Mouse (Mus musculus) 416B (cell line): ENCODE measurements at regions not wholly inside any gene's neighbourhood (a gene's known extent, or its start where the extent isn't known, plus 50 kb on each side); places are given as distances from the start of the nearest gene placed in this dataset.

Source experiments
- DNase-seq: peaks from one replicate; pipeline ENCODE4 v3.0.0; 2011; ENCODE audit warnings: low read depth

DNA sequence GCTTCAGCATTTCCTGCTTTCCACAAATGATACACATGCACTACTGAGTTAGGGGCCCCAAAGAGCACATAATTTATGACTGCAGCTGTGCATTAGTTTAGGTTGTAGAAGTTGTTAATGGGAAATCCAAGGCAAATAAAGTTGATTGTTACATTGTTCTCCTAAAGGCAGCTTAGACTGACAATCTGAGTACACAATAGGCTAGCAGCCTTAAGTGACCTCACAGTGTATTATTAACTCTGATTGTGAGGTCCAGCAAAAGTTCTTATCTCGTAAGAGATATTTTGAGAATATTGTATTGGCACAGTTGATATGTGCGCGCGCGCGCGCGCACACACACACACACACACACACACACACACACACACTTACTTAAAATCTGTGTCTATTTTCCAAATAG is 70.5 kb upstream of the Yae1d1 start:
- DNase-seq: no peak

DNA sequence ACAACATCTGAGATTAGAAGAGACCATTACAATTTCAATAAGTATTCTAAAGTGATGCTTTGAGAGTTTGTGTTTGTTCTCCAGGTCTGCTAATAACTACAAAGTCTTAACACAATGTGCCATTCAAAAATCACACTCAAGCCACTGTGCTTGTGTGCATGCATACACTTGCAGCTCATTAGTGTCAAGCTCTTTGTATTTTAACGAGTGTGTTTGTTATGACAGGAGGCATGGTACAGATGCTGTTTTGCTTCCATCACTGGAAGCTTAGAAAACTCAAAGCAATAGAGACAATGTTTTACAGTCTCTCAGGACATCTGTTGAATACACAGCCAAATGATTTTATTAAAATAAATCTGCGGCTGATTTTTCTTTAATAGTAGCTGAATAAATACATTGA is 67.1 kb upstream of the Yae1d1 start:
- DNase-seq: no peak

DNA sequence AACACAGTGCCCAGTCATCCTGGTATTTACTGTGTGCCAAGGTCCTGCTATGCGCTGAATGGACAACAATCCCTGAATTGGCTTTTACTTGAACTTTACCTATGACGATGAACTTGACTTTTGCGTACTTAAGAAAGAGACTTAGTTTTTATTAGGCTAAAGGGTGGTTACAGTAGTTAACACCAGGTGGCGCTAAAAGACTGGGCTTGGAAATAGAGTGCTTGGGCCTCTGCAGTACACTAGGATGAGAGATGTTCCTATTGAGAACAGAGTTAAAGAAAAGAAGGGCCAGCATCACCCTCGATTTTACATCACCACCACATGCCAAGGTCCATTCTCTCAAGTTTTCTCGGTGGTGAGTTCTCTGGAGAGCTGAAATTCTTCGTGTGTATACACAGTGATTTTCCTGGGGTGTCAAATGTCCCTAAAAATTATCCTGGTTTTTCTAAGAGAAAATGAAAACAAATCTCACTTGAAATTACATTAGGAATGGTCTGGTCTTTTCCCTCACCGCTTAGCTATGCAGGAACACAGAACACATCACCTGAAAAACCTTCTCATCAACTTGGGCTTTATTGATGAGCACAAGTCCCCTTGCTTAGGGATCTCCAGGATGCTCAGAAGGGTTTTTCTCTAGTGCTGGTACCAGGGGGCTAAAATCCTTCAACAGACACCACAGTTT is 64.2 kb upstream of the Yae1d1 start:
- peak; percentile 78 for DNase-seq

DNA sequence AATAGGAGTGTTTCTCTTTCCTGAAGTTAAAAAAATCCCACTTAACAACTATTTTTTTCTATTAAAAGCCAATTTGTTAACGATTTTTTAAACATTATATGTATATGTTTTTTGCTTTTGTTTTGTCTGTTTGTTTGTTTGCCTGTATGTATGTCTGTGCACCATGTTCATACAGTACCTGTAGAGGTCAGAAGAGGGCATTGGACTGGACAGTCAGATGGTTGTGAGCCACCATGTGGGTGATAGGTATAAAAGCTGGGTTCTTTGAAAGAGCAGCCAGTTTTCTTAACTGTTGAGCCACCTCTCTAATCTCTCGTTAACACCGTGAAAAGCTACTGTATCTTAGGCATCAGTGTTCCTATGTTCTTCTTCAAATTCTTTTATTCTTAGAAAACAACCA is 63.7 kb upstream of the Yae1d1 start:
- DNase-seq: peak; percentile 11

DNA sequence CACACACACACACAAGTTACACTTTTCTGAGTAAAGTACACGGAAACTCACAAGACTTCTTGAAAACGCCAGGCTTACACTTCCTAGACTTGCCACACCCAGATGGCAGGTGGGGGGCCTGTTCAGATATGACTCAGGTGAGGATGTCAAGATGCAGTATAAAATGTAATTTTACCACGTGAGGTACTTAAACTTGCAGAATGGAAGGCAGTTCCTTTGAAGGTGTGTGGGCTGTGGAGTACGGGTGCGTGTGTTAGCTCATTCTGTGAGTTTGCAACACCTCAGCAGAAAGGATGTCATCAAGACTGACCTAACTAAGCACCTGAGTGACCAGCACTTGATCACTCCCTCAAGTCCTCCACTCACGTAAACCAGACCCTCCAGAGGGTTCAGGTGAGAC is 50.0 kb upstream of the Yae1d1 start:
- no peak for DNase-seq
